Mouse (Mus musculus) kidney, postnatal 14 days (tissue): ENCODE data around the gene A730049H05Rik.

Experiments
- DNase-seq: peaks from one replicate; pipeline ENCODE4 v3.0.0; 2022; ENCODE audit warnings: mixed read lengths

A730049H05Rik gene

GRCm38 (mm10) chr6:92831106-92831505 lies 14.8 kb downstream of the A730049H05Rik start:
- DNase-seq: no peak

GRCm38 (mm10) chr6:92842000-92842399 lies 25.7 kb downstream of the A730049H05Rik start:
- no peak for DNase-seq

GRCm38 (mm10) chr6:92843474-92843873 lies 27.2 kb downstream of the A730049H05Rik start:
- no peak for DNase-seq

- DNase-seq: no peak
Observed at GRCm38 (mm10) chr6:92845898-92846297, 29.6 kb downstream of the A730049H05Rik start.

- no peak for DNase-seq
Observed at GRCm38 (mm10) chr6:92846614-92847013, 30.3 kb downstream of the A730049H05Rik start.

- no peak for DNase-seq
Observed at GRCm38 (mm10) chr6:92849208-92849607, 32.9 kb downstream of the A730049H05Rik start.

GRCm38 (mm10) chr6:92850250-92850649 lies 34.0 kb downstream of the A730049H05Rik start:
- peak; percentile 83 for DNase-seq

- no peak for DNase-seq
Observed at GRCm38 (mm10) chr6:92854873-92855272, 38.6 kb downstream of the A730049H05Rik start.

GRCm38 (mm10) chr6:92857761-92858160 lies 41.5 kb downstream of the A730049H05Rik start:
- no peak for DNase-seq

GRCm38 (mm10) chr6:92858721-92859510 lies 42.6 kb downstream of the A730049H05Rik start:
- DNase-seq: peak; percentile 71

GRCm38 (mm10) chr6:92860285-92860912 lies 44.1 kb downstream of the A730049H05Rik start:
- no peak for DNase-seq

- DNase-seq: no peak
Observed at GRCm38 (mm10) chr6:92862599-92862998, 46.3 kb downstream of the A730049H05Rik start.

GRCm38 (mm10) chr6:92869089-92869581 lies 52.9 kb downstream of the A730049H05Rik start, which contains the start of gene Gm15737:
Gene Gm15737 (plus strand): TSS chr6:92869357.
- peak; percentile 73 for DNase-seq

- no peak for DNase-seq
Observed at GRCm38 (mm10) chr6:92869582-92870219, 53.4 kb downstream of the A730049H05Rik start.

- DNase-seq: no peak
Observed at GRCm38 (mm10) chr6:92871813-92872212, 55.5 kb downstream of the A730049H05Rik start.

GRCm38 (mm10) chr6:92872766-92873165 lies 56.5 kb downstream of the A730049H05Rik start:
- no peak for DNase-seq

- peak; percentile 55 for DNase-seq
Observed at GRCm38 (mm10) chr6:92874854-92875253, 58.6 kb downstream of the A730049H05Rik start.

- no peak for DNase-seq
Observed at GRCm38 (mm10) chr6:92875340-92875739, 59.1 kb downstream of the A730049H05Rik start.

- no peak for DNase-seq
Observed at GRCm38 (mm10) chr6:92876121-92876520, 59.8 kb downstream of the A730049H05Rik start.

- no peak for DNase-seq
Observed at GRCm38 (mm10) chr6:92877236-92877635, 61.0 kb downstream of the A730049H05Rik start.

- no peak for DNase-seq
Observed at GRCm38 (mm10) chr6:92878771-92879170, 62.5 kb downstream of the A730049H05Rik start.

- no peak for DNase-seq
Observed at GRCm38 (mm10) chr6:92879700-92880265, 63.5 kb downstream of the A730049H05Rik start.

GRCm38 (mm10) chr6:92882446-92882845 lies 66.2 kb downstream of the A730049H05Rik start:
- DNase-seq: no peak
